Mouse (Mus musculus) neutrophil, adult 83 days (primary cell): ENCODE data around the gene Tbca. TPM values are rescaled to one million over a fixed set of nuclear protein-coding genes. Genes with fewer than 3 reads are reported as not detected.

Experiments used
- total RNA-seq, 2 experiments: library from RNA; stranded (reverse); gene quantifications; one replicate each; pipeline ENCODE4 v1.2.4; 2023

Gene Tbca
- total RNA-seq: 10 to 100 TPM; 51.1 to 59.8 TPM

GRCm38 (mm10) chr13:94788771-94789649, at the start of gene Tbca:
Gene Tbca, plus strand, starts transcription at chr13:94788910.

GRCm38 (mm10) chr13:94875396-94875880, 86.7 kb downstream of the Tbca start, which contains the start of gene Otp:
Gene Otp, plus strand, starts transcription at chr13:94875602.

Other genes starting within 250 kb of the Tbca start
- gene Otp, start 86.7 kb downstream of the Tbca start, total RNA-seq: not detected
- gene Wdr41, start 187.4 kb downstream of the Tbca start, total RNA-seq: 10 to 100 TPM; 13.4 to 14.2 TPM